Mouse (Mus musculus) liver, adult 2 months (tissue): Measurements from ENCODE around the gene Ccnk.

ENCODE experiments used
- CTCF ChIP-seq: fragments of 200-500 bp; IDR thresholded peaks from 2 replicates; pipeline ENCODE4 v1.5.1; 2011; ENCODE audit warnings: low read depth, low read length, control low read depth
- POLR2A ChIP-seq: fragments of 200-500 bp; IDR thresholded peaks from 2 replicates; pipeline ENCODE4 v1.6.1; 2011; ENCODE audit warnings: low read length, control low read depth; ENCODE audit not compliant: insufficient read depth; ENCODE audit errors: extremely low read depth

DNA sequence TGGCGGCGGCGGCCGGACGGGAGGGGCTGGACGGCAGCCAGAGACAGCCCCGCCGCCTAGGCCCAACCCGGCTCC is 296 bp upstream of the Ccnk start, which contains the start of gene Setd3:
- no peak for TF ChIP-seq CTCF
- TF ChIP-seq POLR2A = no peak
